Mouse (Mus musculus): Measurements from ENCODE around the gene Glp2r. TPM values are rescaled to one million over a fixed set of nuclear protein-coding genes. Genes with fewer than 3 reads are reported as not detected.

Gene Glp2r
- polyA plus RNA-seq, 1 experiment from 2014 or later, result not detected

- 79% methylated on average over 2 of the region's 2 CpGs for WGBS
- Histone ChIP-seq H3K4me3 (replicated peaks) (no peak overlapping the region), H3K9me3 (no peaks in the 10 kb centered on the region), H3K27ac (no peak overlapping the region), H3K4me2 (no peak overlapping the region), H3K27me3 (no peaks in the 10 kb centered on the region), H3K4me1 (no peaks in the 10 kb centered on the region), H3K9ac (no peak overlapping the region), H3K36me3 (replicated peaks) (no peaks in the 10 kb centered on the region)
- ATAC-seq (ENCODE audit: low FRiP score), result no peak
These were observed 738 bp upstream of the Glp2r start for GRCm38 (mm10) chr11:67771691-67772090.

- Histone ChIP-seq H3K36me3 (replicated peaks) (no peaks in the 10 kb centered on the region), H3K4me1 (no peaks in the 10 kb centered on the region), H3K27me3 (no peaks in the 10 kb centered on the region), H3K9ac (no peak overlapping the region), H3K4me2 (no peak overlapping the region), H3K4me3 (replicated peaks) (no peak overlapping the region), H3K9me3 (no peaks in the 10 kb centered on the region), H3K27ac (no peak overlapping the region)
- no peak for ATAC-seq (ENCODE audit: low FRiP score)
- WGBS, result 80% methylated on average over 15 of the region's 15 CpGs
These were observed 13.4 kb downstream of the Glp2r start for GRCm38 (mm10) chr11:67757373-67758167.

GRCm38 (mm10) chr11:67756287-67756686, 14.7 kb downstream of the Glp2r start:
- Histone ChIP-seq H3K9ac (no peak overlapping the region), H3K36me3 (replicated peaks) (no peaks in the 10 kb centered on the region), H3K4me3 (replicated peaks) (no peak overlapping the region), H3K4me1 (no peaks in the 10 kb centered on the region), H3K4me2 (no peak overlapping the region), H3K27me3 (no peaks in the 10 kb centered on the region), H3K27ac (no peak overlapping the region), H3K9me3 (no peaks in the 10 kb centered on the region)
- no peak for ATAC-seq (ENCODE audit: low FRiP score)
- WGBS, result 100% methylated on average over 1 of the region's 1 CpGs

GRCm38 (mm10) chr11:67741569-67741968, 29.4 kb downstream of the Glp2r start:
- no peak overlapping the region for H3K27ac ChIP-seq
- no peaks in the 10 kb centered on the region for H3K27me3 ChIP-seq
- no peak overlapping the region for H3K4me2 ChIP-seq
- no peaks in the 10 kb centered on the region for H3K9me3 ChIP-seq
- no peak overlapping the region for H3K9ac ChIP-seq
- H3K4me1 ChIP-seq, result no peaks in the 10 kb centered on the region
- H3K4me3 ChIP-seq (replicated peaks), result no peak overlapping the region
- H3K36me3 ChIP-seq (replicated peaks), result no peaks in the 10 kb centered on the region
- ATAC-seq (ENCODE audit: low FRiP score), result no peak

- Histone ChIP-seq H3K4me3 (replicated peaks) (no peak overlapping the region), H3K27me3 (no peaks in the 10 kb centered on the region), H3K9me3 (no peaks in the 10 kb centered on the region), H3K4me2 (no peak overlapping the region), H3K4me1 (no peaks in the 10 kb centered on the region), H3K36me3 (replicated peaks) (no peaks in the 10 kb centered on the region), H3K9ac (no peak overlapping the region), H3K27ac (no peak overlapping the region)
- 89% methylated on average over 5 of the region's 5 CpGs for WGBS
- ATAC-seq (ENCODE audit: low FRiP score), result no peak
These were observed 32.0 kb downstream of the Glp2r start for GRCm38 (mm10) chr11:67738846-67739490.

- no peaks in the 10 kb centered on the region for H3K27me3 ChIP-seq
- WGBS, result 83% methylated on average over 6 of the region's 6 CpGs
- no peaks in the 10 kb centered on the region for H3K9me3 ChIP-seq
- no peak overlapping the region for H3K4me2 ChIP-seq
- H3K27ac ChIP-seq, result no peak overlapping the region
- no peak overlapping the region for H3K4me3 ChIP-seq (replicated peaks)
- no peaks in the 10 kb centered on the region for H3K36me3 ChIP-seq (replicated peaks)
- ATAC-seq (ENCODE audit: low FRiP score), result no peak
- no peak overlapping the region for H3K9ac ChIP-seq
- no peaks in the 10 kb centered on the region for H3K4me1 ChIP-seq
These were observed 32.6 kb downstream of the Glp2r start for GRCm38 (mm10) chr11:67738345-67738744.

- 88% methylated on average over 3 of the region's 3 CpGs for WGBS
- Histone ChIP-seq H3K4me3 (replicated peaks) (no peak overlapping the region), H3K27ac (no peak overlapping the region), H3K36me3 (replicated peaks) (no peaks in the 10 kb centered on the region), H3K27me3 (no peaks in the 10 kb centered on the region), H3K9me3 (no peaks in the 10 kb centered on the region), H3K4me2 (no peak overlapping the region), H3K4me1 (no peaks in the 10 kb centered on the region), H3K9ac (no peak overlapping the region)
- ATAC-seq (ENCODE audit: low FRiP score), result no peak
These were observed 36.4 kb downstream of the Glp2r start for GRCm38 (mm10) chr11:67734597-67734996.

- Histone ChIP-seq H3K27me3 (no peaks in the 10 kb centered on the region), H3K4me3 (replicated peaks) (no peak overlapping the region), H3K27ac (no peak overlapping the region), H3K4me1 (no peaks in the 10 kb centered on the region), H3K9me3 (no peaks in the 10 kb centered on the region), H3K9ac (no peak overlapping the region), H3K4me2 (no peak overlapping the region), H3K36me3 (replicated peaks) (no peaks in the 10 kb centered on the region)
- no peak for ATAC-seq (ENCODE audit: low FRiP score)
- WGBS, result 77% methylated on average over 1 of the region's 1 CpGs
These were observed 37.2 kb downstream of the Glp2r start for GRCm38 (mm10) chr11:67733726-67734125.

GRCm38 (mm10) chr11:67731056-67731455, 39.9 kb downstream of the Glp2r start:
- no peaks in the 10 kb centered on the region for H3K36me3 ChIP-seq (replicated peaks)
- no peak overlapping the region for H3K4me3 ChIP-seq (replicated peaks)
- H3K4me2 ChIP-seq, result no peak overlapping the region
- no peak overlapping the region for H3K27ac ChIP-seq
- ATAC-seq (ENCODE audit: low FRiP score), result no peak
- H3K9me3 ChIP-seq, result no peaks in the 10 kb centered on the region
- H3K27me3 ChIP-seq, result no peaks in the 10 kb centered on the region
- 94% methylated on average over 2 of the region's 2 CpGs for WGBS
- H3K4me1 ChIP-seq, result no peaks in the 10 kb centered on the region
- no peak overlapping the region for H3K9ac ChIP-seq

GRCm38 (mm10) chr11:67728726-67729125, 42.2 kb downstream of the Glp2r start:
- ATAC-seq (ENCODE audit: low FRiP score), result no peak
- no peak overlapping the region for H3K4me3 ChIP-seq (replicated peaks)
- H3K27me3 ChIP-seq, result no peaks in the 10 kb centered on the region
- H3K4me2 ChIP-seq, result no peak overlapping the region
- H3K9ac ChIP-seq, result no peak overlapping the region
- no peaks in the 10 kb centered on the region for H3K9me3 ChIP-seq
- no peaks in the 10 kb centered on the region for H3K4me1 ChIP-seq
- H3K36me3 ChIP-seq (replicated peaks), result no peaks in the 10 kb centered on the region
- H3K27ac ChIP-seq, result no peak overlapping the region

GRCm38 (mm10) chr11:67727095-67727494, 43.9 kb downstream of the Glp2r start:
- no peak overlapping the region for H3K4me2 ChIP-seq
- no peak overlapping the region for H3K9ac ChIP-seq
- H3K9me3 ChIP-seq, result no peaks in the 10 kb centered on the region
- no peak for ATAC-seq (ENCODE audit: low FRiP score)
- H3K27ac ChIP-seq, result no peak overlapping the region
- no peaks in the 10 kb centered on the region for H3K27me3 ChIP-seq
- 86% methylated on average over 6 of the region's 6 CpGs for WGBS
- no peaks in the 10 kb centered on the region for H3K36me3 ChIP-seq (replicated peaks)
- H3K4me3 ChIP-seq (replicated peaks), result no peak overlapping the region
- H3K4me1 ChIP-seq, result no peaks in the 10 kb centered on the region

GRCm38 (mm10) chr11:67723231-67724013, 47.5 kb downstream of the Glp2r start:
- WGBS, result 73% methylated on average over 8 of the region's 8 CpGs
- ATAC-seq (ENCODE audit: low FRiP score), result no peak

More at GRCm38 (mm10) chr11:67723231-67724013, 47.5 kb downstream of the Glp2r start:
- Histone ChIP-seq H3K4me3 (replicated peaks) (no peak overlapping the region), H3K9ac (no peak overlapping the region), H3K27me3 (no peaks in the 10 kb centered on the region), H3K4me1 (no peaks in the 10 kb centered on the region), H3K4me2 (no peak overlapping the region), H3K27ac (no peak overlapping the region), H3K36me3 (replicated peaks) (no peaks in the 10 kb centered on the region), H3K9me3 (no peaks in the 10 kb centered on the region)
